Mouse (Mus musculus) ES-E14 (cell line): ENCODE measurements around the gene Apoh. TPM values are rescaled to one million over a fixed set of nuclear protein-coding genes. Genes with fewer than 3 reads are reported as not detected.

Experiments
- DNase-seq: peaks from one replicate; pipeline ENCODE4 v3.0.0-alpha.2; 2013; ENCODE audit warnings: low read depth, low spot score
- H3K27ac ChIP-seq: 2 replicates; pipeline ENCODE4 v1.5.1; 2012; ENCODE audit warnings: low read depth, mild to moderate bottlenecking, low read length, moderate library complexity, mixed read lengths; ENCODE audit not compliant: poor library complexity, insufficient read depth, severe bottlenecking
- H3K36me3 ChIP-seq: 2 replicates; pipeline ENCODE4 v1.6.1; 2012; ENCODE audit warnings: mild to moderate bottlenecking, low read length, moderate library complexity, mixed read lengths; ENCODE audit not compliant: control insufficient read depth, poor library complexity, insufficient read depth, severe bottlenecking
- H3K4me1 ChIP-seq, 2 experiments: fragments of 150-350 bp in 1 of 2; sonication (generic) in 1 of 2; 2 replicates each; pipeline ENCODE4 v1.6.1; 2012; ENCODE audit warnings: low read length in 2 of 2, mild to moderate bottlenecking in 1 of 2, mixed read lengths in 1 of 2; ENCODE audit not compliant: control insufficient read depth in 2 of 2, insufficient read depth in 2 of 2, poor library complexity in 1 of 2
- H3K4me3 ChIP-seq, 2 experiments: fragments of 150-350 bp in 1 of 2; sonication (generic) in 1 of 2; 2 replicates each; pipeline ENCODE4 v1.5.1; 2012; ENCODE audit warnings: low read length in 2 of 2, low read depth in 1 of 2, mild to moderate bottlenecking in 1 of 2, mixed read lengths in 1 of 2; ENCODE audit not compliant: insufficient read depth in 1 of 2, poor library complexity in 1 of 2, severe bottlenecking in 1 of 2
- H3K9ac ChIP-seq: 2 replicates; pipeline ENCODE4 v1.6.1; 2012; ENCODE audit warnings: low read depth, mild to moderate bottlenecking, low read length, mixed read lengths; ENCODE audit not compliant: poor library complexity, insufficient read depth, severe bottlenecking
- H3K9me3 ChIP-seq: fragments of 150-350 bp; sonication (generic); 2 replicates; pipeline ENCODE4 v1.6.1; 2012; ENCODE audit warnings: low read depth, mild to moderate bottlenecking, low read length; ENCODE audit not compliant: control insufficient read depth, insufficient read depth
- CHD2 ChIP-seq: IDR thresholded peaks from 2 replicates; pipeline ENCODE4 v1.6.1; 2014; ENCODE audit warnings: mild to moderate bottlenecking, low read depth, low read length, inconsistent platforms
- HCFC1 ChIP-seq: IDR thresholded peaks from 2 replicates; pipeline ENCODE4 v1.6.1; 2012; ENCODE audit warnings: low read length, inconsistent platforms, borderline replicate concordance; ENCODE audit not compliant: insufficient read depth
- MAFK ChIP-seq: IDR thresholded peaks from 2 replicates; pipeline ENCODE4 v1.6.1; 2014; ENCODE audit warnings: mild to moderate bottlenecking, low read depth, low read length, inconsistent platforms; ENCODE audit not compliant: insufficient read depth
- ZC3H11A ChIP-seq: IDR thresholded peaks from 2 replicates; pipeline ENCODE4 v1.6.1; 2012; ENCODE audit warnings: low read depth, mild to moderate bottlenecking, inconsistent platforms, low read length, borderline replicate concordance
- ZNF384 ChIP-seq: IDR thresholded peaks from 2 replicates; pipeline ENCODE4 v1.6.1; 2012; ENCODE audit warnings: low read depth, low read length, inconsistent platforms
- in situ Hi-C, 2 experiments: fragments of 600-800 bp; cut with MboI; formaldehyde crosslinking; loops; one replicate each; pipeline ENCODE4 v1.15.1; 2025; ENCODE audit warnings: low sequenced_read_pairs in 2 of 2, inconsistent platforms in 1 of 2; ENCODE audit not compliant: unreplicated experiment in 2 of 2
- total RNA-seq: library from RNA; depleted of rRNA; stranded (reverse); fragments of 300-350 nt; gene quantifications from 2 replicates; pipeline ENCODE4 v1.2.3, GENCODE M21; 2012

Gene Apoh
- total RNA-seq, 1 experiment = not detected

GRCm38 (mm10) chr11:108325943-108326342 lies 17.2 kb upstream of the Apoh start:
- Histone ChIP-seq H3K27ac (no peak overlapping the region), H3K9me3 (no peaks in the 10 kb centered on the region), H3K9ac (no peak overlapping the region), H3K4me3 (no peak overlapping the region), H3K4me1 (no peaks in the 10 kb centered on the region), H3K36me3 (no peaks in the 10 kb centered on the region)
- DNase-seq = no peak
- in situ Hi-C loops = no loop called here
- no peak for TF ChIP-seq CHD2
- no peak for TF ChIP-seq HCFC1
- TF ChIP-seq MAFK = no peak
- TF ChIP-seq ZNF384 = no peak
- TF ChIP-seq ZC3H11A = no peak

GRCm38 (mm10) chr11:108330818-108331217 lies 12.3 kb upstream of the Apoh start:
- in situ Hi-C loops = no loop called here
- TF ChIP-seq ZNF384 = no peak
- TF ChIP-seq ZC3H11A = no peak
- TF ChIP-seq MAFK = no peak
- TF ChIP-seq CHD2 = no peak
- TF ChIP-seq HCFC1 = no peak
- H3K4me3 ChIP-seq = no peak overlapping the region

GRCm38 (mm10) chr11:108333006-108333405 lies 10.1 kb upstream of the Apoh start:
- H3K4me1 ChIP-seq = no peaks in the 10 kb centered on the region
- no peak for DNase-seq
- no peak overlapping the region for H3K27ac ChIP-seq
- no peak overlapping the region for H3K9ac ChIP-seq
- H3K36me3 ChIP-seq = no peaks in the 10 kb centered on the region
- no peak overlapping the region for H3K4me3 ChIP-seq
- in situ Hi-C loops = no loop called here
- H3K9me3 ChIP-seq = no peaks in the 10 kb centered on the region
- TF ChIP-seq MAFK (no peak), ZC3H11A (no peak), ZNF384 (no peak), HCFC1 (no peak), CHD2 (no peak)

More at GRCm38 (mm10) chr11:108330818-108331217, 12.3 kb upstream of the Apoh start:
- Histone ChIP-seq H3K9me3 (no peaks in the 10 kb centered on the region), H3K27ac (no peak overlapping the region), H3K4me1 (no peaks in the 10 kb centered on the region), H3K9ac (no peak overlapping the region), H3K36me3 (no peaks in the 10 kb centered on the region)
- DNase-seq = no peak

GRCm38 (mm10) chr11:108333583-108334379 lies 9.4 kb upstream of the Apoh start:
- no peaks in the 10 kb centered on the region for H3K4me1 ChIP-seq
- no peaks in the 10 kb centered on the region for H3K36me3 ChIP-seq
- DNase-seq = no peak
- in situ Hi-C loops = no loop called here
- no peaks in the 10 kb centered on the region for H3K9me3 ChIP-seq
- H3K4me3 ChIP-seq = no peak overlapping the region
- H3K27ac ChIP-seq = no peak overlapping the region
- TF ChIP-seq ZNF384 (no peak), CHD2 (no peak), HCFC1 (no peak), MAFK (no peak), ZC3H11A (no peak)
- H3K9ac ChIP-seq = no peak overlapping the region
